Mouse (Mus musculus) embryo, embryonic 11 days (tissue): ENCODE data around the gene Zfp865.
A peak's percentile ranks its signal among the peaks of the same experiment; 100 is the strongest.
"Not testable (repeated sequence)": the region's sequence is repeated elsewhere in the genome, so short reads cannot be mapped to it uniquely, and the experiment has no call there.

ENCODE experiments used
- DNase-seq: peaks from one replicate; pipeline ENCODE4 v3.0.0-alpha.2; 2015

Gene Zfp865

DNA sequence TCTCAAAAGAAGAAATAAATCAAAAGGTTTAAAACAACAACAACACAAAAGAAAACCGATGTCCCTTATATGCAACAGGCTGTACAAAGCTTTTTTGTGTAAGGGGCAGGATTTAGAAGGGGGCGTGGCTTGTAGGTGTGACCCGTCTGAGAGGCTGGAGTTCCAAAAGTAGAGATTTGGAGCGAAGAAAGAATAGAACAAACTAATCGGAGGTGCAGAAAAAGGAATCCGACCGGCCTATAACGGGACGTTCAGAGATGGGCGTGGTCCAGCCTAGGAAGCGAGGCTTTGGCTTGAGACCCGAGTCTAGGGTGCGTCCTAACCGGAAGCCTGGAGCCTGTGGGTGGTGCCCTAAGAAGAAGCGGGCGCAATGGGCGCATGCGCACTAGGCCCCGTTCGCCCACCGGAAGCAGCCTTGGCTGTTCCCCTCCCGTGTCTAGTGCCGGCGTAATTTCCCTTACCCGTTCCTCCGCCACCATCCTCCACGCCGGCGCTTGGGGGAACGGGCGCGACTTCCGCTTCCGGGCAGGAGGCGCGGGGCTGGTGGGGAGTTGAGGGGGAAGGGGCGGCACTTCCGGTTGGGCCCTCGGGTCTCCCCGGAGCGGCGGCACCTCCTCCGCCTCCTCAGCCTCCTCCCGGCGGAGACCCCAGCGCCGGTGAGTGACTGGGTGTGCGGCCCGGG, at the start of gene Zfp865, which contains the start of gene Ccdc106:
Gene Zfp865, plus strand, starts transcription at position 377 of the 682 bp plus-strand sequence.
Gene Ccdc106, plus strand, starts transcription at position 554 of the 682 bp plus-strand sequence.
- peak; percentile 99 for DNase-seq

DNA sequence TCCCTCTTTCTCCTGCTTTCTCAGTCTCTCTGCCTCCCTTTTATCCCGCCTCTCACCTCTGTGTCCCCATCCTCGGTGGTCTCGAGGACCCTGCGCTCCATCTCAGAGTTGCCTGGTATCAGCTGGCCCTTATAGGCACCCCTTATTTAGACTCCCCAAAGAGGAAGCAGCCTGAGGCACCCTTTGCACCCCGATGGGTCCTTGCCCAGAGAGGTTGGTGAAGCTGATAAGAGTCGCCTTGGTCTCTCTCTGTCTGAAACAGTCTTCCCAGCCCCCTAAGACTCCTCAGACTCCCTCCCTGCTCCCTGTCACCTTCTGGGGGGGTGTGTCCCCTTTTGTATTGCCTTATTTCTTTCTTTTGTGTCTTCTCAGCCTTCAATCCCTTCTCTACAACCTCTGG, 49.1 kb upstream of the Zfp865 start, which contains the start of gene Sbk3:
Gene Sbk3, minus strand, starts transcription at position 101 of the 400 bp plus-strand sequence.
- DNase-seq: no peak

DNA sequence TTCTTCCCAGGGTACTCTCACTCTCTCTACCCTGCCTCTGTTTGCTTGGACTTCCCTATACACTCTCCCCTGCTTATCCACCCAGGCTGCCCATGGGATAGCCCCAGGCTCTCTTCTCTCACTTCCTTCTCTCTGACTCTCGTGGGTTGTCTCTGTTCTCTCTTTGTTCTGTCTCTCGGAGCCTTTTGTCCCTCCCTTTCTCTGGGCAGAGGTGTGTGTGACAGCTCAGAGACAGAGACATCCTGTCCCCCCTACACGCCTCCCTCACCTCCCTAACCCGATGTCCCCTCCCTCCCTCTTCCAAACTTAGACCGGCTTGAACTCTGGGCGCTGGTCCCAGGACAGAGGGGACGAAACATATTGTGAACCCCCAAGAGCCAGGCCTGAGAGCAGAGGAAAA, 48.5 kb upstream of the Zfp865 start:
- DNase-seq: no peak

DNA sequence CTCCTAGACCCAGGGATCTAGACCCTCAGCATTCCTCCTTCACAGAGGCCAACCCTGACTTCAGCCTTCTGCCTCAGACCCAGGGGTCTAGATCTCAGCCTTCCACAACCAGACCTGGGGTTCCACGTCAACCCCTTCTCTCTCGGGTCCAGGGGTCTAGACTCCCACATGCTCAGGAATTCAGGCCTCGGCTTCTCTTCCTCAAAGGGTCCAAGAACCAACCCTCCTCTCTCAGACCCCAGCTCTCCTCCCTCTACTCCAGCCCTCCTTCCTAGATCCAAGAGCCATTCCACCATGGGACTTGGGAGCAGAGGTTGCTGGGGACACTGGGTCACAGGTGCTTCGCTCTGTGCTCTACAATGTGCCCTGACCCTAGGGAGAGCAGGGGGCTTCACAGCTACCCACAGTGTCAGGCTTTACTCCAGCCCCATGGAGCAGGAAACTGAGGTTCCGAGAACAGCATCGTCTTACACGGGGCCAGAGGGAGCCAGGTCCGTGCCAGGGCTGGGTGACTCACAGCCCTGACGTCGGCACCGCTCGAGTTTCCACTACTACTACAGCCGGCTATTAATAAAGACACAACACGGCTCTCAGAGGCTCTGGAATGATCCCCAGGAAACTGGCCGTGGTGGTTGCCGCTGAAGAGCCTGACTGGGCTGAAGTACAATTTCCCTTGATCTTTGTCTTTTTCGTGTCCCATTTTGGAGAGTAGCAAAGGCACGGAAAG, 47.7 kb upstream of the Zfp865 start:
- no peak for DNase-seq

DNA sequence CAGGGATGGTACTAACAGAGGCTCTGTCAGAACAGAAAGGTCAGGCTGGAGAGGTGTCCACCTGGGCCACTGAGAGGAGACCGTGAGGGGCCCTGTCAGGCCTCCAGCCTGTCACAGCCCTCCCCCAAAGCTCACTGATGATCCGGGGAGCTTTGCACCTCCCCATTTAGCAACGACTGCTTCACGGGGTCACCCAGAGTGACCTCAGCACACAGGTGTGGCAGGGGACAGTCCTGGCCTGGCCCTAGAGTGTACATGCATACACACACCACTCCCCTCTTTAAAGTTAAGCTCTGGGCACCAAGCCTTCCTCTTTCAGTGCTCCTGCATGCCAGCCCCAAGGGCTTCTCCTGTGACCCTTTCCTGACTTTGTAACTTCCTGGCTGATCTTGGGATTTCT, 44.7 kb upstream of the Zfp865 start:
- DNase-seq: no peak

DNA sequence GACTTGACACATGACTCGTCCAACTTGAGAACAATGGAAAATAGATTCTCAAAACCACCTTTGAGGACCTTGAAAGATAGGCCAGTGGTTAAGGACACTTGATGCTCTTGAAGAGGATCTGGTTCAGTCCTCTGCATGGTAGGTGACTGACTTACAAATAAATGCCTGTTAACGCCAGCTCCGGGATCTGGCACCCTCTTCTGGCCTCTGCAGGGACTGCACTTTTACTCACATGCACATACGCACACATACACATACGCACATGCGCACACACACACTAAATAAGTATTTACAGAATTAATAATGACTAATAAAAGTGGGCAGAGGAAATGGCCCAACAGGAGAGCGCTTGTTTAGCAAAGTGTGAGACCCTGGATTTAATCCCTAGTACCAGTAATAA, 43.3 kb upstream of the Zfp865 start:
- DNase-seq: no peak

DNA sequence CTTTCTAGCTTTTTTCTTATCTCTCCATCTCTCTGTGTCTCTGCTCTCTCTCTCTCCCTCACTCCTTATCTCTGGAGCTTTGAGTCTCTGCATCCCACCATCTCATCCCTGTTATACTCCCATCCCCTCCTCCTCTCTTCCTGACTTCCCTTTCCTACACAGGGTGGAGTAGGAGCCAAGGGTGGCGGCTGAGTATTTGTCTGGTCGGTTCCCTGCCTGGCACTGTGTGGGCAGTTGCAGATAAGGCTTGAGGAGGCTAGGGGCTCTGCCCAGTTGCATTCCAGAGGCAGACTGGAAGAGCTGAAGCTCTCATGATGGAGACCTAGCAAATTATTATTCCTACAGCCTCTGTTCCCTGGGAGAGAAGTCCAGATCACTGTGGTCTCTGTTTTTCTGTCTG, 31.9 kb upstream of the Zfp865 start:
- no peak for DNase-seq

DNA sequence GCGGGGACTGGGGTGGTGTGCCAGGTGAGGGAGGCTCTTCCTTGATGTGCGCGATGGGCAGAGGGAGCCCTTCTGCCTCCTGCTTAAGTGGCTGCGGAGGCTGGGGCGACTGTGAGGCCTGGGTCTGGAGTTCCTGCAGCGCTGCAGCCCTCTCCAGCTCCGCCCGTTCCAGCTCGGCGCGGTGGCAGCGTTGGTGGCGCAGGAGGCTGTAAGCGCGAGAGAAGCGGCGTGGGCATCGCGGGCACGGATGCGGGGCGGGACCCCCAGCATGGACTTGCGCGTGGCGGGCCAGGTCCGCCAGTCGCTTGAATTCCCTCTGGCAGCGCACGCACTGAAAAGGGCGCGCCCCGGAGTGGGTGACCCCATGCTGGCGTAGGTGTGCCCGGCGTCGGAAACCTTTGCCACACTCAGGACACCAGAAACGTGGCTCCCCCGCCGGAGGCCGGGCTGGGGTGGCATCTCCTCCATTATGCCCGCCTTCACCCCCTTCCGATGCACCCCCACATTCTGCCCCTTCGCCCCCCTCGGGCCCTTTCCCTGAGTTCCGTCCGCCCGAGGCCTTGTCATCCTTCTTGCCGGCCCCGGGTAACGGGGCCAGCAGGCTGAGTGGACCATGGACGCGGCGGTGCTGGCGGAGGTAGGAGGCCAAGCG, 26.7 kb upstream of the Zfp865 start:
- DNase-seq: no peak

DNA sequence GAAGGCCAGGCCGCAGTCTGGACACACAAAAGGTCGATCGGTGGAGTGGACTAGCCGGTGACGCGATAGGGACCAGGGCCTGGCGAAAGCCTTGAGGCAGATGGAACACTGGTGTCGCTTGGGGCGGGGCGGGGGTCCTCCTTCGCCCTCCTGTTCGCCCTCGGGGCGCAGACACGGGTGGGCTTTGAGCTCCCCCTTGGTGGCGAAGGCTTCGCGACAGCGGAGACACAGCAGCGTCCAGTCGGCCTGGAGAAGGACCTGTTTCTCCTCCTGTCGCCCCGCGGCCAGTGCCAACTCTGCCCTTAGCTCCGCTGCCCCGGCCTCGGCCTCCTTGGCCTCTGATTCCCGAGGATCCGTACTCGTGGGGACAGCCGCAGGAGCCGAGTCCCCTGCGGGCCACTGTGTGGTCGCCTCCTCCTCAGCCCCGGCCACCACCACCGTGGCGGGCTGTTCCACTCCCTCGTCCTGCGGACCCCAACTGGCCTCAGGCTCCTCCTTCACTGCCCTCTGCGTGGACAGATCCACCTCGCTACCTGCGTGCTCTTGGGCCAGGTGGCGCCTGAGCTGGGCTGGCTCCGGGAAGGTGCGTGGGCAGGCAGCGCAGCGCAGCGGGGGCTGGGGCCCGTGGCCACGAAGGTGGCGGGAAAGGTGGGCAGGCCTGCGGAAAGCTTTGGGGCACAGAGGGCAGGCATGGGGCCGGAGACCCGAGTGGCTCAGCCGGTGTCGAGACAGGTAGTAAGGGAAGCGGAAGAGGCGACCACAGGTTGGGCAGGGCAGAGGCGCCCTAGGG, 26.0 kb upstream of the Zfp865 start:
- no peak for DNase-seq

DNA sequence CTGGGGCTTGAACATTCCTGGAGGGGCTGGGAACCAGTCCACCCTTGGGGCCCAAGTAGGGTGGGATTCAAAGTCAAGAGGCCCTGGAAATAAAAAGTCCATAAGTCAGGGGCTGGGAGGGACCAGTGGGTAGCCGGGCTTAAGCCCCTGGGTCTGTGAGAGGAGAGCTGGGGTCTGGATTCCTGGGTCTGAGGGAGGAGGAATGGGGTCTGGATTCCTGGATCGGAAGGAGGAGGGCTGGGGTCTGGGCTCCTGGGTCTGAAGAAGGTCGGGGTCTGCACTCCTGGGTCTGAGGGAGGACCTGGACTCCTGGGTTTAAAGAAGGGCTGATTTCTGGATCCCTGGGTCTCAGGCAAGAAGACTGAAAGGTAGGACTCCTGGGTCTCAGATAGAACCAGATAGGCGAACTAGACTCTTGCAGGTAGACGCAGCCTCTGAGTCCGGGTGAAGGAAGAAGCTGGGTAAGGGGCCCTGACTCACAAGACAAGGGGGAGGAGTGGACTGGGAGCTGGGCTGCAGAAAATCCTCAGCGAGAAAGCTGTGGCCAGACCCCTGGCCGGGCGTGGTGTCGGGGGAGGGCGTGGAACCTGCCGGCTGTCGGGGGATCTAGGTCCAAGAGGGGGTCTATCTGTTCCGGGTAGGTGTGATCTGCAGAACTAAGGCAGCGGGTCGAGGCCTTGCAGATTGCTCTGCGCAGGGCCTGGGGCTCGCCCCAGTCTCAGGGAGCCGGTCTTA, 24.7 kb upstream of the Zfp865 start:
- no peak for DNase-seq

DNA sequence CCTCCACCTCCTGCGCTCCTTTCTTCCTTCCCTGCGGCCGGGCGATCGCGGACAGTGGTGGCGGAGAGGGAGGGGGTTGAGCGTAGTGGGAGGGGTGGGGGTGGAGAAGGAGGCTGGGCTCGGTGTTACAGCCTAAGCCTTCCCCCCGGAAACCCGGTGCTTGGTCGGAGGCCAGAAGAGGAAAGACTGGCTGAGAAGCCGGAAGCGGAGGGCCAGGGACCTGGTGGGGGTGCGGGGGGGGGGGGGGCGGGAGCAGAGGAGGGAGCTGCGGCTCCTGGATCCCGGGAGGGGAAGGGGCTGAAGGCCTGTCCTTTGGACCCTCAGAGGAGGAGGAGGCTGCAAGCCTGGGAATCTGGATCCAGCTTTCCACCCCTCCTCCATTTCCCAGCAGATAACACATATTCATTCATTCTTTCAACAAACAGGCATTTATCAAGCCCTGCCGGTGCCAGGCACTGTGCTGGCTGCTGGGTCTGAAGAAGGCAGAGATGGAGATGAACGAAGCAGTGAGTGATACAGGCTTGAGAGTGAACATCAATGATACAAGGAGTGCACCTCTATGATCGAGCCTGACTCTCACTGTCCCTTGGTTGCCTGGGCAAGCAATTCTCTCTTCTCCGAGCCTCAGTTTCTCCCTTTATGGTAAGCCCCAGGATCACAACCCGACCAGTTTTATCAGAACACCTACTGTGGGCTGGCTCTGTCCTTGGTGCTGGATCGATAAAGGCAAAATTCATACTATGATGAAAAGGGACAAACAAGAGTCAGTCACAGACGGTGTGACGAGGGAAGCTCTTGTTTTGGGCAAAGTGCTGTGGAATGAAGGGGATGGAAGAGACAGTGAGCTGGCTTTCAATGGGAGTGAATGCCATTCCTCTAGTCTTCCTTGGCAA, 23.9 kb upstream of the Zfp865 start, which contains the start of gene Zfp579:
Gene Zfp579, minus strand, starts transcription at position 156 of the 893 bp plus-strand sequence.
- peak; percentile 93 for DNase-seq

DNA sequence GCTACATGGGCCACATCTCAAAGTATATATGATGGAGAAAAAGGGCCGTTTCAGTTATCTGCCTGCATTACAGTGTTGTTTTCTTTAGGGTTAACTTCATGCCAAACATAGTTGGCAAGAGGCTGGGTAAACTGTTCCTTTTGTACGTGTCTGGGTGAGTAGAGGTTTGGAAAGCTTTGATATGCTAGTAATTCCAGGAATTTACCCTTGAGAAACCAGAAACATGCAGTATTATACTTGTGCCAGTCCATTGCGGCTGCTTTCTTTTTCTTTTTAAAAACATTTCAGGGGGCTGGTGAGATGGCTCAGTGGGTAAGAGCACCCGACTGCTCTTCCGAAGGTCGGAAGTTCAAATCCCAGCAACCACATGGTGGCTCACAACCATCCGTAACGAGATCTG, 23.2 kb upstream of the Zfp865 start:
- DNase-seq: no peak

DNA sequence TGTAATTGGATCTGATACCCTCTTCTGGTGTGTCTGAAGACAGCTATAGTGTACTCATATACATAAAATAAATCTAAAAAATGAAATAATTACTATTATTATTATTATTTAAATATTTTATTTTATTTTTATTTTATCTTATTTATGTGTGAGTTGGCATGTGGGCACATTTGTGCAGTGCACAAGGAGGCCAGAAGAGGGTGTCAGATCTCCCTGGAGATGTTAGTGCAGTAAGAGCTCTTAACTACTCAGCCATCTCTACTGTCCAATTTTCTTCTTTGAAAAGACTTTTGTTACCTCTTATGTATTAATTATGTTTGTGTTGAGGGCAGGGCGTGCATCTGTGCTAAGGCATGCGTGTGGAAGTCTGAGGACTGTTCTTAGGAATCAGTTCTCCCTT, 20.3 kb upstream of the Zfp865 start:
- DNase-seq: no peak

DNA sequence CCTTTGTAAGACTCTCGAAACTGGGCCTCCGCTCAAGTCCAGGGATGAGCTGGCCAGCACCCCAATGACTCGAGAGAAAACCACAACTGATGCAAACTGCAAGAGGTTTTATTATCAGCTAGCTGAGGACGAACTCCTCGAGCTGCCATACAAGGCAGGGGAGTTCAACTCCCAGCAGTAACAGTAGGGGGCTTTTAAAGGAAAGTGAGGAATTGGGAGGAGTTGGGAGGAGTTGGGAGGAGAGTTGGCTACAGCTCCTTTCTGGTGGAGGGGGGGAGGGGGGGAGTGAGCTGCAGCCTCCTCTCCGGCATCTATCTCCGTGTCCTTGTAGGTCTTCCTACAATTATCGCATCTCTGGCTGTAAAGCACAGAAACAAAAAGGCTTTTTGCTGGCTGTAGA, 17.3 kb upstream of the Zfp865 start:
- not testable (repeated sequence) for DNase-seq

DNA sequence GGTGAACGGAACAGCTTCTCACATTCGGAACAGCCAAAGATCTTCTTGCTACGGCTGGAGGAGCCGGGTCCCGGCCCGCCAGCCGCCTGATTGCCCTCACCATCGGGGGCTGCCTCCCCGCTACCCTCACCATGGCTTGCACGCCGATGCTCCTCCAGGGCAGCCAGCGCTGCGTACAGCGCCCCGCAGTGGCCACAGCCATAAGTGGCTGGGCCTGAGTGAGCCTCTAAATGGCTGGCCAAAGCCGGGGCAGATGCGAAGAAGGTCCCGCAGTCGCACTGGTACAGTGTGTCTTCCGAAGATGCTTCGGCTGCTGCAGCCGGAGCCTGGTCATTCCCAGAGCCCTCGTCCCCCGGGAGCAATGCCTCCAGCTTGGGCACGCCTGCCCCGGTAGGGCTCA, 11.9 kb upstream of the Zfp865 start:
- no peak for DNase-seq

DNA sequence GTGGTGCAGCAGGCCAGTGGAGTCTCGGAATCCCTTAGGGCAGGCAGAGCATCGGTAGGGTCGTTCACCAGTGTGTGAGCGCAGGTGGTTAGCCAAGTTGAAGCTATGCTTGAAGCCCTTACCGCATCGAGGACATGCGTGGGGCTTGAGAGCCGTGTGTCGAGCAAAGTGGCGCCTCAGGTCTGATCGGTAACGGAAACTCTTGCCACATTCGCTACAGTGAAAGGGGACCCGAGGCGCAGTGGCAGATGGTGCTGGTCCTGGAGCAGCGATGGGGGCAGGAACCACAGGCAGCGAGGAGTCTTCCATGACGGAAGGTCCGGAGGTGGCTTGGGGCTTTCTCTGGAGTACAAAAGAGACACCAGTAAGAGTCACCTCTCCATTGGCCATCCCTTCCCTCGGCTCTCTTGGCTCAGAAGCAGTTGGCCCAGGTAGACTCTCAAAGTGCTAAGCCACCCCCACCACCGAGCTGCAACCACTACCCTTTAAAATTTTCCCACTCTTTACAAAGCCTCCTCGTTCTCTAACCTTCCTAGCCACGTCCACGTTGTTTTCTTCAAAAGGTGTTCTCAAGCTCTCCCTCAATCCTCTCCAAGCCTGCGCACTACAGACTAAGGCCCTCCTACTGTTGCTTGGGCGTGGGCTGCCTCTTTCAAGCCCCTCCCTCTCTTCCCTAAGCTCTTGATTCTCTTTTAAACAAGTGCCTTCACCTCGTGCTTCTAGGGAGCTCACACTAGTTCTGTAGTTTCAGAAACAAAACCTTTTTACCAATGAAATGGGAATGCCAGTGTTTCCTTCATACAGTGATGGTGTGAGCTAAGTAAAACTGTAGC, 7.3 kb upstream of the Zfp865 start:
- DNase-seq: no peak

DNA sequence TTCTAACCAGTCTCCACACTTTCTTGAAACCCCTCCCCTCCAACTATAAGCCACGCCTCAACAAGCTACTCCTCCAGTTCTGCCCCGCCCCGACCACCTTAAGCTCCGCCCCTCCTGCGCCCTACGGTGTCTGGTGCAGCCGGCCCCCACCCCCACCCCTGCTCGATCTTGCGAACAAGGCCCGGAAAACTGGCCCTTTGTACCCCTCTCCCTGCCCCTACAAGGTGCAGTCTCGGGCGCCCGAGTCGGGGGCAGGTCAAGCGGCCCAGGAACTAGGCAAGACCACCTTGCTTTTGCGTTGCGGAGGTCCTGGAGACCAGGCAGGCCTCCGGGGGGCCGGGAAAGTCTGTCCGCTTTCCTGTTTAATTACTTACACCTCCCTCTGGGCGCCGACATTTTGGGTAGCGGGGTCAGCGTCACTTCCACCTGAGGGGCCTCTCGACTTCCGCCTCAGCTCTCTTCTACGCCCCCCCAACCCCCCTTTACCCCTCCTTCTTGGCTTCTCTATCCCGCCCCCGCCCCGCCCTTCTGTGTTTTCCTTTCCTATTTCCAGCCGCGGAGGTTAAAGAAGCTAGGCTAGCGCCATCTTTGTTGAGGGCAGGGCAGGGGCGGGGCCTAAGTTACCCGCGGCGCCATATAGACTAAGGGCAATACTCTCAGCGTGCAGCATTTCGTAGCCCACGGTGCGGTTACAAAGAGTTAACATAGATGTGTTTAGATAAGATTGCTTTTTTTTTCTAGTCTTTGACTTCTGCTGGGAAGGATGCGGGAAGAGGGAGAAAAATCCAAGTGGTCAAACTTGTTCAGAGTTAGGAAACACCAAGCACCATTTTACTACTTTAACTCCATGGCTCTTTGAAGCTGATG, 5.7 kb upstream of the Zfp865 start, which contains the start of the genes Zfp524 and Fiz1:
Gene Zfp524, plus strand, starts transcription at position 165 of the 867 bp plus-strand sequence.
Gene Fiz1, minus strand, starts transcription at position 447 of the 867 bp plus-strand sequence.
- peak; percentile 97 for DNase-seq

DNA sequence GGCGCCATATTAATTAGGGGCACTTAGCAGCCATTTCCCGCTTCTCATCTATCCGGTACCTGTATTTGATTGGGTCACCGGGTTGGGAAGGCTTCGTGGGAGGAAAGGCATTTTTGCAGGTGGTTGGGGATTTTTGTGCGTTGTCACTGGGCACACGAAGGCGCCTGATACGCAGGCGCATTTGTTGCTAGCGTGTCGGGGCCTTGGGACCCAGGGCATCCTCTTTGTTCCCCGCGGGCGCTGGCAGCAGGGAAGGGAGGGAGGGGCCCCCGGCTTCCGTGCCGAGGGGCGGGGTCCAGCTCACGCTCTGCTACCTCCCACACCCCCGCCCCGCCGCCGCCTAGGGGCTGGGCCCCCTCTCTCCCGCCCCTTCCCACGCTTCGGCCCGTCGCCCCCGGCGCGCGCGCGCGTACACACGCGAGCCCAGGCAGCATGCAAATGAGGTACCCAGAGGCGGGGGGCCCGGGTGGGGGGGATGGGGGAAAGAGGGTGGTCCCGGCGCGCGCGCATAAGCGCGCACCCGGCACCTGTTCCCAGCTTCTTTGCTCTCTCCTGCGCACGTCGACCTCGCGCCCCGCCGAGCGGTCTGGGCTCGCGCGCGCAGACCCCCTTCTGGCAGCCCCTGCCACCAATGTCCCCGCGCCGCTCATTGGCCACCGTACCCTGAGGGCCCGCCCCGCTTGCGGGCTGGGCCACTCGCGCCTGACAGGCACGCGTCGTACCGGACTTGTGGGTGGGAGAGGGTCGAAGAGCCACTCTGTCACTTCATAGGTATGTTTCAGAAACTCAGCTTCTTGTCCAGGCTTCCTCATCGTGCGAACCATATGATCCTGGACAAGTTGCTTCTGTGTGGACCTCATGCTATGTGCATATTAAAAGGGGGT, 4.8 kb upstream of the Zfp865 start, which contains the start of gene Gm44973:
Gene Gm44973, plus strand, starts transcription at position 379 of the 884 bp plus-strand sequence.
- peak; percentile 98 for DNase-seq
